Mouse (Mus musculus): ENCODE measurements around the gene Mau2.

Mau2 gene

DNA sequence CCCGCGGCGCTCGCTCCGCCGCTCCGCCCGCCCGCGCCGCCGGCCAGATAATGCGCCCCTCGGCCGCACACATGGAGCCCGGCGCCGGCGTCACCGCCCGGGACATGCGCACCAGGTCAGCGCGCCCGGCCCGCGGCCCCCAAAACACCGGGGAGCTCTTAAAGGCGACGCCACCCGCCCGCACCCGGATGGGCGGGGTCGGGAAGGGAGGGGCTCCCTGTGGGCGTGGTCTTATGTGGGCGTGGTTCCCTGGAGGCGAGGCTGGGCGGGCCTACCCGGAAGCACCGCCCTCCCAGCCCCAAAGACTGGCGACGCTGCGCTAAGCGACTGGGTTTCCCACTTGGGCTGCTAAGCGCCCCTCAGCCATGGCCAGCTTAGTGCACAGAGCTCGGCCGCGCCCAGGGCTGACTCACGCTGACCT is 68.3 kb downstream of the Mau2 start:
- in situ Hi-C loops (cut with MboI, MseI): no loop called here

DNA sequence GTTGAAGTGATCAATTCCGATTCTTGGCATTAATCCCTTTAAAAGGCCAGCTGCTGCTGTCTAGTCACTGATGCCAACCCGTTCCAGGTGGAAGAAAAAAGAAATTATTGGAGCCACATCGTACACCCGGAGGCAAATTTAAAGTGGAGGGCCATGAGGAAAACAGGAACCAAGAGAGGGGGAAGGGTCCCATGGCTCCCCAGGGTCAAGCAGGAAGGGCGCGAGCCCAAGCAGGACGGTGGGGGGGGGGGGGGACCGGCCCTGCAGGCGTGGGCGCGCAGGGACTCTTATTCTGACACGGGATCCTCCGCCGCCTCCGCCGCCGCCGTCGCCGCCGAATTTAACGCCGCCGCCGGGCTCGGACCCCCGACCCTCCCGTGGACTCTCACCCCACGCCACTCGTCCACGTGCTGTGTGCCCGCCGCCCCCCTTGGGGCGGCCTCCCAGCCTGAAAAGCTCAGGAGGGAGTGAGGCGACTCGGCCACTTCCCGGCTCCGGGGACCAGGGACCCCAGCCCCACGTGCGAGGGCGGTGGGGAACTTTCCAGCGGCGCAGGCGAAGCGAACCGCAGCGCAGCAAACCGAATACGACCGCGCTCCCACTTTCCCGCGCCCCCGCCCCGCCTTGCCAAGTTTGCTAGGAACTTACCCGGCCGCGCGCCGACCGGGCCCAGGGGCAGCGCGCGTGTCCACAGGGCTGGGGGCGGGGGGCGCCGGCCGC is 68.9 kb downstream of the Mau2 start:
- in situ Hi-C loops (cut with MboI, MseI): no loop called here

DNA sequence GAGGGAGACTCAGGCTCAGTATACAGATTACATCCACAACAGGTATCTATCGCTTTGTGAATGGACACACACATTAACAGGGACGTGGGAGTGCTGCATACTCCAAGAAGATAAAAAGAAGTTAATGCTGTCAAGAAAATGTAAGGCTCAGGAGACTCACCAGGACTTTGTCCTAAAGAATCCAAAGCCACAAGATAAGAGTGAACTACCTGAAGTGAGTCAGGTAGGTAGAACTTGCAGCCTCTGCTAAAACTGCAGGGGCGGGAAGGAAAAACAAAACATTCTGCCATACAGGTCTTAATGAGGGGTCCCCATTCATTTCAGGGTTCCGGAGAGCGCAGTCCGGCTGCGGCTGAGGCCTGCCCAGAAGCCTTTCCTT is 69.5 kb downstream of the Mau2 start:
- in situ Hi-C loops (cut with MboI, MseI): no loop called here

DNA sequence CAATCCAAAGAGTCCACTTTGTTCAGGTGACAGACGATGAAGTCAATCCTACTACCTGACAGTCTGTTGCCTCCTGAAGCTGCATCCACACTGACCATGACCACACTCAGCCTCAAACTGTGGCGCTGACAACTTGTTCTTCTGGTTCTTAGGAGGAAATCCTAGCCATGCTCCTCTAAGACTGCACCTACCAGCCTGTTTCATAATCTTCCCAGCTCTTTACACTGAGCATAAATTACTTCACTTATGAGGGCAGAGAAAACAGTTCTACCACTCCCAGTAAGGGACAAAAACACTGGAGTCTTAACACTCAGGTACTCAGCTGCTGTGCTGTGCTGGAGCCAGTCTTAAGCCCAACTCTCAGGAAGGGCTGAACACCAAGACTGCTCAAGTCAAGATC is 71.7 kb downstream of the Mau2 start:
- in situ Hi-C loops (cut with MboI, MseI): no loop called here

DNA sequence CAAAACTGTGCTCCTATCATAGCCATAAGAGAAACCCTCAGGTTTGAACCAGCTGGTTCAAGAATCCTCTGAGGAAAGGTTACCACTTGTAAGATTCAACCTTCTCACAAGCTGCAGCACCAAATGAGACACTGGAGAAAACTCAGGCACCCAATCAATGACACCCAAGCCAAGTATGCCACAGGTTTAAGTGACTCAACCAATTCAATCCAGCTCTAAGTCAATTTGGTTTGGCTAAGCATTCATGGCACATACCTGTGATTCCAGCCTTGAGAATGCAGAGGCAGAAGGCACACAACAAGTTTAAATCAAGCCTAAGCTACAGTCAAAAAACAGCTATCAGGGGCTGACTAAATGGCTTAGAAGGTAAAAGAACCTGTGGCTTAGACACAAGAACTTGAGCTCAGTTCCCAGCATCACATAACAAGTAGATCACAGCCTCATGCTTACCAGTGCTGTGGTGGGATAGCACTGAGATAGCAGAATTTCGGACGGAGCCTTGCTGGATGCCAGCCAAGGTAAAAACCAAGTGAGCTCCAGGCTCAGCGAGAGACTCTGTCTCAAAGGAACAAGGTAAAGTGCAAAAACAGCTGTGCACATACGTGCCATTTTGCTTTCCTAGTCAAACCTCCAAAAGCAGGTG is 75.1 kb downstream of the Mau2 start:
- in situ Hi-C loops (cut with MboI, MseI): no loop called here

Data from T-helper 2 cell (primary cell).